Mouse (Mus musculus) spleen, adult 2 months (tissue): Measurements from ENCODE around the gene Gtf2a2. TPM values are rescaled to one million over a fixed set of nuclear protein-coding genes. Genes with fewer than 3 reads are reported as not detected.
"Not testable (repeated sequence)": the region's sequence is repeated elsewhere in the genome, so short reads cannot be mapped to it uniquely, and the experiment has no call there.

Experiments
- DNase-seq, 2 experiments: peaks; one replicate each; pipeline versions ENCODE4 v3.0.0 to v3.0.0-alpha.2; 2012 to 2021; ENCODE audit warnings: low spot score in 2 of 2, low read depth in 1 of 2
- H3K27ac ChIP-seq: fragments of 200-500 bp; 2 replicates; pipeline ENCODE4 v1.5.1; 2012; ENCODE audit warnings: low read length, inconsistent platforms; ENCODE audit not compliant: insufficient read depth
- H3K27me3 ChIP-seq: fragments of 200-500 bp; 2 replicates; pipeline ENCODE4 v1.6.1; 2012; ENCODE audit warnings: mild to moderate bottlenecking, moderate library complexity, low read length, inconsistent platforms; ENCODE audit not compliant: control insufficient read depth, insufficient read depth
- H3K36me3 ChIP-seq: fragments of 200-500 bp; 2 replicates; pipeline ENCODE4 v1.6.1; 2012; ENCODE audit warnings: mild to moderate bottlenecking, low read length, inconsistent platforms; ENCODE audit not compliant: control insufficient read depth, insufficient read depth
- H3K4me1 ChIP-seq: fragments of 200-500 bp; 2 replicates; pipeline ENCODE4 v1.6.1; 2011; ENCODE audit warnings: inconsistent platforms; ENCODE audit not compliant: control insufficient read depth, insufficient read depth, insufficient read length
- H3K4me3 ChIP-seq: fragments of 200-500 bp; 2 replicates; pipeline ENCODE4 v1.5.1; 2011; ENCODE audit warnings: mild to moderate bottlenecking, inconsistent platforms; ENCODE audit not compliant: insufficient read depth, insufficient read length; ENCODE audit errors: extremely low read depth
- CTCF ChIP-seq: fragments of 200-500 bp; IDR thresholded peaks from 2 replicates; pipeline ENCODE4 v1.5.1; 2011; ENCODE audit warnings: mild to moderate bottlenecking, inconsistent platforms; ENCODE audit not compliant: insufficient read depth, insufficient read length, insufficient replicate concordance; ENCODE audit errors: extremely low read depth
- POLR2A ChIP-seq: fragments of 200-500 bp; IDR thresholded peaks from 2 replicates; pipeline ENCODE4 v1.6.1; 2011; ENCODE audit warnings: low read depth, low read length, inconsistent platforms
- WGBS: fragments of 180-500 bp; shearing (Covaris S2); methylation state at CpG from one replicate; pipeline ENCODE4 v1.1.7; 2018; 5-methylcytosine and 5-hydroxymethylcytosine counted together
- polyA plus RNA-seq: library from polyadenylated mRNA; depleted of rRNA; stranded (reverse); fragments of >200 nt; gene quantifications from 2 replicates; pipeline ENCODE4 v1.2.3, GENCODE M21; 2012

Gene Gtf2a2
- polyA plus RNA-seq, 1 experiment, result 11.2 TPM

DNA sequence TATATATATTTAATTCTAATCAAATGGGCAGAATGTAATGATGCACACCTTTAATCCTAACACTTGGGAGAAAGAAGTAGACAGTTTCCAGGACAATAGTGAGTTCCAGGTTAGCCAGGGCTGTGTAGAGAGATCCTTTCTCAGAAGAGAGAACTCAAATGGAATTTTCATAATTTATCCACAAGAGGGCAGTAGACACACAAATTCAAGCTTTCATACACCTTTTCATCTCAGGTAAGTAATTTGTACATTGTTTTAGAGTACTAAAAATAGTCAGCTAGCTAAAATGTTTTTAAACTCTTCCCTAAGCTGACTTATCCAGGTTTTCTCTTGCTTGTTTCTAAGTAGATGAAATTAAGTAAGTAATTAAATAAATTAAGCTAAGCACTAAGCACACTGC is 6.5 kb downstream of the Gtf2a2 start:
- TF ChIP-seq CTCF (no peak), POLR2A (no peak)
- DNase-seq, result no peak
- Histone ChIP-seq H3K36me3 (peaks cover 14% of the 10 kb centered on the region; the same call in 1 of the 2 replicates), H3K27me3 (no peaks in the 10 kb centered on the region), H3K4me3 (no peak overlapping the region), H3K4me1 (no peaks in the 10 kb centered on the region), H3K27ac (no peak overlapping the region)

GRCm38 (mm10) chr9:70021610-70022009 is 9.3 kb downstream of the Gtf2a2 start:
- Histone ChIP-seq H3K36me3 (peaks cover 13% of the 10 kb centered on the region; the same call in 1 of the 2 replicates), H3K4me1 (no peaks in the 10 kb centered on the region), H3K4me3 (no peak overlapping the region), H3K27me3 (no peaks in the 10 kb centered on the region), H3K27ac (no peak overlapping the region)
- no peak for DNase-seq
- TF ChIP-seq POLR2A, result no peak
- no peak for TF ChIP-seq CTCF
- WGBS, result 67% methylated on average over 1 of the region's 1 CpGs

DNA sequence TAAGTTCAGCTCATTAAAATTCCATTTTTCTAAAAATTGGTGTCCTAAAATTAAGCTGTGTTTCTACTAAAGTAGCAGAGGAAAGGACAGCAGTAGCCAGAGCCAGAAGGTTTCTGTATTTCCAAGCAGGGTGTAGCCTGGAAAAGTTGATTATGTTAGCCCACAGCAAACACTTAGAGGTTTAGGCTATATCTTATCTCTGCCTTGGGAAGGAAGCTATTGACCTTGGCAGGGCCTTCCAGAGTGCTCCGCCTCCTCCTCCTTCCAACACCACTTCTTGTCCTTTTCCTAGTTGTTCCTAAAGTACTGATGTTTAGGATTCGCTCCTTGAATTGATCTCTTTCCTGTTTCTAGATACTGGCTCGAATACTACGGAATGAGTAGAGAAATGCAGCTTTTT is 9.7 kb downstream of the Gtf2a2 start:
- no peak for TF ChIP-seq CTCF
- no peak for TF ChIP-seq POLR2A

DNA sequence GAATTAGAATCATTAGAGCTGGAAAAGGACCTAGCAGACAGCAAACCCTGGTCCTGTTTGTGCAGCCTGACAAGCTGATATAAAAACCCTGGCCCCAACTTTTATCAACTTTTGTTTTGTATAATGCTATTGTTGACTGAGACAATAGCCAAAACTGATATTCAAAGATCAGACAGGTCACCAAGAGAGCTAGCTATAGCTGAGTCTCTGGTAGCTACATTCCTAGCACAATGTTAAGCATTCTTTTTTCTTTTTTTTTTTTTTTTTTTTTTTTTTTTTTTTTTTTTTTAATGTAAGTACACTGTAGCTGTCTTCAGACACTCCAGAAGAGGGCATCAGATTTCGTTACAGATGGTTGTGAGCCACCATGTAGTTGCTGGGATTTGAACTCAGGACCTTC is 11.3 kb downstream of the Gtf2a2 start:
- not testable (repeated sequence) for H3K27ac ChIP-seq, DNase-seq, H3K27me3 ChIP-seq, H3K36me3 ChIP-seq, H3K4me1 ChIP-seq, H3K4me3 ChIP-seq
- WGBS, result 84% methylated on average over 1 of the region's 1 CpGs

More for the DNA sequence above, 9.7 kb downstream of the Gtf2a2 start:
- Histone ChIP-seq H3K36me3 (peaks cover 10% of the 10 kb centered on the region; the same call in 1 of the 2 replicates), H3K4me1 (no peaks in the 10 kb centered on the region), H3K27ac (no peak overlapping the region), H3K4me3 (no peak overlapping the region), H3K27me3 (no peaks in the 10 kb centered on the region)
- 90% methylated on average over 4 of the region's 4 CpGs for WGBS
- DNase-seq, result no peak

DNA sequence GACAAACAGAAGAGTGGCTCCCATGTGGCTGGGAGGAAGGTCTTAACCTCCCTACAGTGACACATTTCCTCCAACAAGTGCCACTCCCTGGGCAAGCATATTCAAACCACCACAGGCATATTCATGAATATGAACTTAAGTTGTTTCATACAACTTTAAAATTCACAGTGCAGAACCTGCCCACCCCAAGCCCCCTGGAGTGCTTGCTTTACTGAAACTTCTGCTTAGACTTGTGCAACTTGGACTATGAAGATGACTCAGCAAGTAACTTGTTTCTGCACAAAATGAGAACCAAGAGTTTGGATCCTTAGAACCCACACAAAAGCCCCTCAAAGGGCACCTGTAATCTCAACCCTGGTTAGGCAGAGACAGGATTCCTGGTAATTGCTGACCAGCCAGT is 12.3 kb downstream of the Gtf2a2 start:
- H3K27me3 ChIP-seq, result no peaks in the 10 kb centered on the region
- peaks cover 7% of the 10 kb centered on the region; the same call in 1 of the 2 replicates for H3K36me3 ChIP-seq
- H3K4me1 ChIP-seq, result no peaks in the 10 kb centered on the region
- H3K4me3 ChIP-seq, result no peak overlapping the region
- DNase-seq, result no peak
- no peak overlapping the region for H3K27ac ChIP-seq
- TF ChIP-seq CTCF, result no peak
- no peak for TF ChIP-seq POLR2A

DNA sequence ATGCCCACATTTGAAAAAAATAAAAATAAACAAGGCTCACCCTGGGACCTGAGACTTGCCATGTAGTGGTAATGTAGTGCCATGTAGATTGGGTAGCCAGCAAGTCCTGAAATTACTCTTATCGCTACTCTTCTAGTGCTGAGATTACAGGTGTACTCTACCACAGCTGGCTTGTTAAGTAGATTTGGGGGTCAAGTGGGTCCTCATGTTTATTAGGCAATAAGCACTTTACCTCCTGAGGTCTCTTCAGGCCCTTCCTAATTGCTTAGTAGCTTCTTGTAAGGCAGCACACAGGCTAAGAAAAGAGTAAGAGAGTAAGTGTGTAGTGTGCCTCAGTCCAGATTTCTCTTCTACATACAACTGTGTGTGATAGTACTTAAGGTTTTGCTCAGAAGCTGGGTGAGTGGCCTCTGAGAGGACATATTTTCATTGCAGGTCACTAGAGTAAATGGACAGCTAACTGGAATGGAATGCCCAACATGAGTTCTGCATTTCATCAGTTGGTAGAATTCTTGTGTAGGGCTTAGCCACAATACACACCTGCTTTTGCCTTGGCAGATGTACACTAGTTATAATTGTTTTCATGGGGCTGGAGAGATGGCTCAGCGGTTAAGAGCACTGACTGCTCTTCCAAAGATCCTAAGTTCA is 13.1 kb downstream of the Gtf2a2 start:
- H3K27me3 ChIP-seq, result no peaks in the 10 kb centered on the region
- WGBS, result 93% methylated on average over 2 of the region's 2 CpGs
- H3K27ac ChIP-seq, result no peak overlapping the region
- no peaks in the 10 kb centered on the region for H3K4me1 ChIP-seq
- no peak overlapping the region for H3K4me3 ChIP-seq
- peaks cover 5% of the 10 kb centered on the region; the same call in 1 of the 2 replicates for H3K36me3 ChIP-seq
- DNase-seq, result no peak
- TF ChIP-seq CTCF (no peak), POLR2A (no peak)

DNA sequence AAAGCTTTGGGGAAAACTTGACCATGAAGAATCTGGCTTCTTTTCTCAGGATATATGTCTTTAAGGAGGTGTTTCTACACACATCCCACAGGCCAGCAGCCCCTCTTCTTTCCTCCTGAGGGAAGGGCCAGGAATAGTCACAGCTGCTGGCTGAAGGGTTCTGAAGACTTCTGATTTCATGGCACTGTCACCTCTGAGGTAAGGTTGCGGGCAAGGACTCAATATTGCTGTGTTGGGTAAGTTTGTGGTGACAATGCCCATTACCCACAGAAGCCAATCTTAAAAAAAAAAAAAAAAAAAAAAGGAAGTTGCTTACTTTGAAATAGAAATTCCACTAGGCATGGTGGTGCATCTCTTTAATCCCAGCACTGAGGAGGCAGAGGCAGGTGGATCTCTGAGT is 19.8 kb downstream of the Gtf2a2 start:
- H3K27ac ChIP-seq, result no peak overlapping the region
- no peak overlapping the region for H3K4me3 ChIP-seq
- 27% methylated on average over 1 of the region's 1 CpGs for WGBS
- DNase-seq, result no peak
- H3K27me3 ChIP-seq, result no peaks in the 10 kb centered on the region
- no peaks in the 10 kb centered on the region for H3K36me3 ChIP-seq
- no peak for TF ChIP-seq POLR2A
- no peak for TF ChIP-seq CTCF
- no peaks in the 10 kb centered on the region for H3K4me1 ChIP-seq

GRCm38 (mm10) chr9:70033056-70033455 is 20.7 kb downstream of the Gtf2a2 start:
- 78% methylated on average over 9 of the region's 9 CpGs for WGBS
- no peak overlapping the region for H3K4me3 ChIP-seq
- H3K36me3 ChIP-seq, result no peaks in the 10 kb centered on the region
- TF ChIP-seq POLR2A, result no peak
- TF ChIP-seq CTCF, result no peak
- no peaks in the 10 kb centered on the region for H3K27me3 ChIP-seq
- no peak overlapping the region for H3K27ac ChIP-seq
- no peaks in the 10 kb centered on the region for H3K4me1 ChIP-seq
- DNase-seq, result no peak
